ENCODE assay signal across 7 mouse cellular contexts in genomic region chr2:71453161-71453916, GRCm38 (mm10). TPM values are rescaled to one million over a fixed set of nuclear protein-coding genes. Genes with fewer than 3 reads are reported as not detected.
DNase-seq lines count a peak whose midpoint lies in the region; ATAC-seq lines count a peak whose summit lies in the region.

TSS of gene Metap1d (plus strand) at chr2:71453276.

- peak; percentile 94 for DNase-seq in adrenal gland, postnatal 25 days
- DNase-seq in heart, adult 11 months, result peak; percentile 99
- peak; percentile 95 for DNase-seq in kidney, adult 18-20 months
- peak; percentile 98 for DNase-seq in limb, embryonic 11.5 days (ENCODE audit: low spot score)
- peak; percentile 99 for DNase-seq in midbrain, embryonic 14.5 days
- DNase-seq in spleen, adult 18-20 months, result peak; percentile 84 to 90

- H3K27me3 ChIP-seq in embryonic facial prominence, embryonic 12.5 days, result no peaks in the 10 kb centered on the region
- H3K27me3 ChIP-seq in limb, embryonic 11.5 days (ENCODE audit: control insufficient read depth, insufficient read depth, low read length), result no peaks in the 10 kb centered on the region
- no peaks in the 10 kb centered on the region for H3K27me3 ChIP-seq in midbrain, embryonic 14.5 days (ENCODE audit: control insufficient read depth, insufficient read depth, low read length)

- WGBS in embryonic facial prominence, embryonic 12.5 days, result under 1% methylated on average over 61 of the region's 61 CpGs
- WGBS in limb, embryonic 11.5 days, result under 1% methylated on average over 61 of the region's 61 CpGs
- under 1% methylated on average over 61 of the region's 61 CpGs for WGBS in midbrain, embryonic 14.5 days

- H3K9me3 ChIP-seq in embryonic facial prominence, embryonic 12.5 days, result no peaks in the 10 kb centered on the region
- no peaks in the 10 kb centered on the region for H3K9me3 ChIP-seq in limb, embryonic 11.5 days (ENCODE audit: control insufficient read depth, low read length)
- H3K9me3 ChIP-seq in midbrain, embryonic 14.5 days (ENCODE audit: control insufficient read depth, low read length), result no peaks in the 10 kb centered on the region

- H3K4me3 ChIP-seq in embryonic facial prominence, embryonic 12.5 days, result peak within 1 kb of the TSS; percentile 69
- H3K4me3 ChIP-seq in limb, embryonic 11.5 days (ENCODE audit: low read depth, low read length), result peak within 1 kb of the TSS; percentile 63
- H3K4me3 ChIP-seq in midbrain, embryonic 14.5 days (replicated peaks; ENCODE audit: low read depth, low read length), result peak within 1 kb of the TSS; percentile 63

- H3K9ac ChIP-seq in embryonic facial prominence, embryonic 12.5 days, result peak within 1 kb of the TSS; percentile 54
- H3K9ac ChIP-seq in limb, embryonic 11.5 days (ENCODE audit: low read length), result peak within 1 kb of the TSS; percentile 53
- H3K9ac ChIP-seq in midbrain, embryonic 14.5 days (replicated peaks; ENCODE audit: low read length), result peak within 1 kb of the TSS; percentile 58

- H3K27ac ChIP-seq in embryonic facial prominence, embryonic 12.5 days, result peak within 1 kb of the TSS; percentile 65
- no peak within 1 kb of the TSS for H3K27ac ChIP-seq in limb, embryonic 11.5 days (replicated peaks; ENCODE audit: low read depth, low read length)
- H3K27ac ChIP-seq in midbrain, embryonic 14.5 days (replicated peaks; ENCODE audit: low read depth, low read length), result peak within 1 kb of the TSS; percentile 52; the same call in 1 of the 2 replicates

- ATAC-seq in embryonic facial prominence, embryonic 12.5 days (ENCODE audit: insufficient number of reproducible peaks, insufficient read depth, low FRiP score, low TSS enrichment), result peak; percentile 90
- peak; percentile 94 for ATAC-seq in limb, embryonic 11.5 days (ENCODE audit: insufficient number of reproducible peaks, low FRiP score, low TSS enrichment, low read depth)
- peak; percentile 96 for ATAC-seq in midbrain, embryonic 14.5 days (ENCODE audit: low FRiP score, low TSS enrichment)

- peak within 1 kb of the TSS; percentile 65 for H3K4me2 ChIP-seq in embryonic facial prominence, embryonic 12.5 days (replicated peaks)
- peak within 1 kb of the TSS; percentile 57 for H3K4me2 ChIP-seq in limb, embryonic 11.5 days (ENCODE audit: low read depth, severe bottlenecking)
- peak within 1 kb of the TSS; percentile 79 for H3K4me2 ChIP-seq in midbrain, embryonic 14.5 days (ENCODE audit: low read length)

- no peaks in the 10 kb centered on the region for H3K36me3 ChIP-seq in embryonic facial prominence, embryonic 12.5 days
- H3K36me3 ChIP-seq in limb, embryonic 11.5 days (ENCODE audit: control insufficient read depth, insufficient read depth, low read length), result no peaks in the 10 kb centered on the region
- no peaks in the 10 kb centered on the region for H3K36me3 ChIP-seq in midbrain, embryonic 14.5 days (ENCODE audit: control insufficient read depth, insufficient read depth, low read length)

- H3K4me1 ChIP-seq in embryonic facial prominence, embryonic 12.5 days, result no peaks in the 10 kb centered on the region
- H3K4me1 ChIP-seq in limb, embryonic 11.5 days (ENCODE audit: control insufficient read depth, insufficient read depth, low read length), result no peaks in the 10 kb centered on the region
- H3K4me1 ChIP-seq in midbrain, embryonic 14.5 days (ENCODE audit: control insufficient read depth, insufficient read depth, low read length), result 0 out of 2 replicates have a peak, but pooled peaks cover 8% of the 10 kb centered on the region

RNA-seq across cellular contexts. Expression of gene Metap1d, which starts in this region (rescaled TPM):
- 32.4 and 34.2 TPM in 2 replicates for total RNA-seq in adrenal gland, postnatal 25 days (2021)
- polyA plus RNA-seq in embryonic facial prominence, embryonic 12.5 days (2016; fragmentation: Nextera tagmentation; extraction: Ambion mirVana), result 46.8 and 48.7 TPM in 2 replicates
- 32.6 and 34.3 TPM in 2 replicates for polyA plus RNA-seq in limb, embryonic 11.5 days (2014; fragmentation: Nextera tagmentation; extraction: Ambion mirVana)
- polyA plus RNA-seq in midbrain, embryonic 14.5 days (2014; fragmentation: Nextera tagmentation; extraction: Ambion mirVana), result 36.9 and 37.7 TPM in 2 replicates
